Mouse (Mus musculus) CH12.LX (cell line): ENCODE measurements around the gene Cish. TPM values are rescaled to one million over a fixed set of nuclear protein-coding genes. Genes with fewer than 3 reads are reported as not detected.

ENCODE experiments used
- DNase-seq: peaks from one replicate; pipeline ENCODE4 v3.0.0-alpha.2; 2013; ENCODE audit errors: extremely low read depth
- H3K27ac ChIP-seq: 2 replicates; pipeline ENCODE4 v1.5.1; 2012; ENCODE audit warnings: low read depth, mild to moderate bottlenecking, control low read depth, moderate library complexity; ENCODE audit not compliant: insufficient read depth
- H3K27me3 ChIP-seq: replicated peaks from 2 replicates; pipeline ENCODE3; 2012; ENCODE audit warnings: inconsistent platforms
- H3K36me3 ChIP-seq, 2 experiments: replicated peaks in 1 of 2; 2 replicates each; pipeline versions ENCODE3 to v1.6.1; 2012; ENCODE audit warnings: inconsistent platforms in 1 of 2, low read length in 1 of 2, mild to moderate bottlenecking in 1 of 2, mixed read lengths in 1 of 2, moderate library complexity in 1 of 2; ENCODE audit not compliant: control insufficient read depth in 1 of 2, insufficient read depth in 1 of 2
- H3K4me1 ChIP-seq, 2 experiments: 2 replicates each; pipeline ENCODE4 v1.6.1; 2012; ENCODE audit warnings: inconsistent platforms in 1 of 2, moderate library complexity in 1 of 2; ENCODE audit not compliant: insufficient read depth in 2 of 2, control insufficient read depth in 1 of 2
- H3K4me2 ChIP-seq: 2 replicates; pipeline ENCODE4 v1.6.1; 2012; ENCODE audit warnings: low read depth, mild to moderate bottlenecking, control low read depth; ENCODE audit not compliant: poor library complexity, insufficient read depth, severe bottlenecking
- H3K4me3 ChIP-seq, 3 experiments: fragments of 150-350 bp in 1 of 3; sonication (generic) in 1 of 3; replicated peaks in 1 of 3; 2 replicates each; pipeline versions ENCODE3 to v1.5.1; 2011 to 2012; ENCODE audit warnings: low read depth in 2 of 3, low read length in 2 of 3, mild to moderate bottlenecking in 2 of 3, moderate library complexity in 2 of 3, control low read depth in 1 of 3, improper control_type of control experiment in 1 of 3, inconsistent platforms in 1 of 3, mixed read lengths in 1 of 3; ENCODE audit not compliant: poor library complexity in 1 of 3
- H3K79me2 ChIP-seq: replicated peaks from 2 replicates; pipeline ENCODE4 v1.6.1; 2012; ENCODE audit warnings: mild to moderate bottlenecking, moderate library complexity; ENCODE audit not compliant: control insufficient read depth, poor library complexity, insufficient read depth, severe bottlenecking; ENCODE audit errors: extremely low read depth
- H3K9ac ChIP-seq: 2 replicates; pipeline ENCODE4 v1.6.1; 2012; ENCODE audit warnings: low read depth, mild to moderate bottlenecking, control low read depth, moderate library complexity; ENCODE audit not compliant: insufficient read depth
- H3K9me3 ChIP-seq: replicated peaks from 2 replicates; pipeline ENCODE3; 2012; ENCODE audit warnings: low read length, inconsistent platforms, mixed read lengths
- BHLHE40 ChIP-seq: IDR thresholded peaks from 2 replicates; pipeline ENCODE4 v1.6.1; 2011; ENCODE audit warnings: mild to moderate bottlenecking, low read depth, low read length, improper control_type of control experiment
- CHD1 ChIP-seq: IDR thresholded peaks from 2 replicates; pipeline ENCODE4 v1.6.1; 2012; ENCODE audit warnings: low read depth, low read length, improper control_type of control experiment, inconsistent platforms
- E2F4 ChIP-seq: IDR thresholded peaks from 2 replicates; pipeline ENCODE4 v1.6.1; 2011; ENCODE audit warnings: low read depth, low read length, improper control_type of control experiment; ENCODE audit not compliant: insufficient replicate concordance
- ELF1 ChIP-seq: IDR thresholded peaks from 2 replicates; pipeline ENCODE4 v1.6.1; 2014; ENCODE audit warnings: low read depth, mild to moderate bottlenecking, inconsistent platforms, low read length, improper control_type of control experiment
- HCFC1 ChIP-seq: IDR thresholded peaks from 2 replicates; pipeline ENCODE4 v1.6.1; 2012; ENCODE audit warnings: low read depth, mild to moderate bottlenecking, inconsistent platforms, low read length, improper control_type of control experiment
- JUN ChIP-seq: IDR thresholded peaks from 2 replicates; pipeline ENCODE4 v1.6.1; 2011; ENCODE audit warnings: low read depth, mild to moderate bottlenecking, low read length, improper control_type of control experiment, moderate library complexity; ENCODE audit not compliant: insufficient read depth
- KAT2A ChIP-seq: IDR thresholded peaks from 2 replicates; pipeline ENCODE4 v1.6.1; 2012; ENCODE audit warnings: low read length, improper control_type of control experiment, inconsistent platforms; ENCODE audit not compliant: insufficient replicate concordance
- MAFK ChIP-seq: IDR thresholded peaks from 2 replicates; pipeline ENCODE4 v1.6.1; 2011; ENCODE audit warnings: low read length, improper control_type of control experiment; ENCODE audit not compliant: insufficient replicate concordance
- MAZ ChIP-seq: IDR thresholded peaks from 2 replicates; pipeline ENCODE4 v1.6.1; 2012; ENCODE audit warnings: low read depth, mild to moderate bottlenecking, inconsistent platforms, low read length, improper control_type of control experiment, moderate library complexity
- MEF2A ChIP-seq: IDR thresholded peaks from 2 replicates; pipeline ENCODE4 v1.6.1; 2014; ENCODE audit warnings: low read depth, mild to moderate bottlenecking, inconsistent platforms, low read length, improper control_type of control experiment, borderline replicate concordance
- MXI1 ChIP-seq: IDR thresholded peaks from 2 replicates; pipeline ENCODE4 v1.6.1; 2011; ENCODE audit warnings: mild to moderate bottlenecking, low read depth, low read length, improper control_type of control experiment
- MYC ChIP-seq: IDR thresholded peaks from 2 replicates; pipeline ENCODE4 v1.6.1; 2011; ENCODE audit warnings: low read depth, mild to moderate bottlenecking, improper control_type of control experiment, low read length
- NELFE ChIP-seq: IDR thresholded peaks from 2 replicates; pipeline ENCODE4 v1.6.1; 2011; ENCODE audit warnings: low read depth, low read length, improper control_type of control experiment
- NRF1 ChIP-seq: IDR thresholded peaks from 2 replicates; pipeline ENCODE4 v1.6.1; 2014; ENCODE audit warnings: low read depth, mild to moderate bottlenecking, inconsistent platforms, low read length, improper control_type of control experiment, moderate library complexity
- RAD21 ChIP-seq: IDR thresholded peaks from 2 replicates; pipeline ENCODE4 v1.6.1; 2011; ENCODE audit warnings: low read depth, mild to moderate bottlenecking, low read length, improper control_type of control experiment, moderate library complexity
- RCOR1 ChIP-seq: conservative IDR thresholded peaks from 2 replicates; pipeline ENCODE4 v1.6.1; 2012; ENCODE audit warnings: low read depth, mild to moderate bottlenecking, inconsistent platforms, low read length, improper control_type of control experiment
- SIN3A ChIP-seq: IDR thresholded peaks from 2 replicates; pipeline ENCODE4 v1.6.1; 2012; ENCODE audit warnings: low read length, improper control_type of control experiment, inconsistent platforms
- SMC3 ChIP-seq: IDR thresholded peaks from 2 replicates; pipeline ENCODE4 v1.6.1; 2011; ENCODE audit warnings: low read depth, low read length, improper control_type of control experiment
- UBTF ChIP-seq: IDR thresholded peaks from 2 replicates; pipeline ENCODE4 v1.6.1; 2012; ENCODE audit warnings: low read depth, mild to moderate bottlenecking, inconsistent platforms, low read length, improper control_type of control experiment, moderate library complexity
- USF1 ChIP-seq: IDR thresholded peaks from 2 replicates; pipeline ENCODE4 v1.6.1; 2014; ENCODE audit warnings: low read depth, mild to moderate bottlenecking, inconsistent platforms, low read length, improper control_type of control experiment
- ZC3H11A ChIP-seq: IDR thresholded peaks from 2 replicates; pipeline ENCODE4 v1.6.1; 2012; ENCODE audit warnings: low read depth, mild to moderate bottlenecking, inconsistent platforms, low read length, improper control_type of control experiment
- ZKSCAN1 ChIP-seq: IDR thresholded peaks from 2 replicates; pipeline ENCODE4 v1.6.1; 2012; ENCODE audit warnings: low read depth, inconsistent platforms, low read length, improper control_type of control experiment, borderline replicate concordance
- dilution Hi-C: fragments of 300-500 bp; cut with MboI; formaldehyde crosslinking; loops from 2 replicates; pipeline ENCODE4 v1.14.3; 2020; ENCODE audit warnings: low sequenced_read_pairs; ENCODE audit not compliant: extremely low pct_unique_long_range_greater_than_20kb, extremely low pct_ligation_motif_present
- in situ Hi-C: fragments of 300-500 bp; cut with MboI; formaldehyde crosslinking; loops from 3 replicates; pipeline ENCODE4 v1.14.3; 2019; ENCODE audit warnings: low sequenced_read_pairs, low pct_ligation_motif_present, low pct_unique_long_range_greater_than_20kb, mixed read lengths
- polyA plus RNA-seq: library from polyadenylated mRNA; unstranded; fragments of >175 nt; gene quantifications from 2 replicates; pipeline ENCODE4 v1.2.1, GENCODE M21; 2012; ENCODE audit warnings: low read depth; ENCODE audit not compliant: insufficient read length
- total RNA-seq, 2 experiments: library from RNA; depleted of rRNA; stranded (reverse); fragments of 300-350 nt in 1 of 2; fragments of >200 nt in 1 of 2; gene quantifications; 2 replicates each; pipeline ENCODE4 v1.2.3; 2012 to 2014

The Cish gene
- total and polyA plus RNA-seq, 3 experiments: 0.43 to 4.6 (median 3.5) TPM

DNA sequence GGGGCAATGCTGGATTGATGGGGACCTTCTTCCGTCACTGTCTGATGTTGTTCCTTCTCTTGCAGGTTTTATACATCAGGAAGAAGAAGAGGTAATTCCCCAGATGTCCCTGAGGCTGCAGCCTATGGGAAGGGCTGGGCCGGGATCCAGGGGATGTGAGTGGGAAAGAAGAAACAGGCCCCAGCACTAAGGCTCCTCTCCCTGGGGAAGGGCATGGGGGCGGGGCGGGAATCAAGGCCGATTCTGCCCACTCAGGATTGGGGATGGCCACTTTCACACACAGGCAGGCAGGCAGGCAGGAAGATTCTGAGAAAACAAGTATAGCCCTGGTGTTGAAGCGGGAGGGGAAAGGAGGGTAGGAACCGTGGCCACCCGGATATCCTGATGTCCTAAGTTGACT, 50.3 kb downstream of the Cish start:
- in situ Hi-C loops: no loop called here
- Histone ChIP-seq H3K79me2 (no peaks in the 10 kb centered on the region), H3K27ac (no peak overlapping the region), H3K9ac (no peak overlapping the region), H3K4me1 (peaks cover 1 to 4% of the 10 kb centered on the region in 2 experiments), H3K4me2 (no peak overlapping the region), H3K4me3 (no peak overlapping the region), H3K9me3 (no peaks in the 10 kb centered on the region), H3K27me3 (peaks cover 91% of the 10 kb centered on the region), H3K36me3 (no peaks in the 10 kb centered on the region)
- TF ChIP-seq MYC (no peak), ZKSCAN1 (no peak), KAT2A (no peak), CHD1 (no peak), ZC3H11A (no peak), MAFK (no peak), E2F4 (no peak), HCFC1 (no peak), RCOR1 (no peak), BHLHE40 (no peak), SMC3 (no peak), JUN (no peak), NRF1 (no peak), USF1 (no peak), SIN3A (no peak), MAZ (no peak)
- no peak for DNase-seq
- dilution Hi-C loops: no loop called here

DNA sequence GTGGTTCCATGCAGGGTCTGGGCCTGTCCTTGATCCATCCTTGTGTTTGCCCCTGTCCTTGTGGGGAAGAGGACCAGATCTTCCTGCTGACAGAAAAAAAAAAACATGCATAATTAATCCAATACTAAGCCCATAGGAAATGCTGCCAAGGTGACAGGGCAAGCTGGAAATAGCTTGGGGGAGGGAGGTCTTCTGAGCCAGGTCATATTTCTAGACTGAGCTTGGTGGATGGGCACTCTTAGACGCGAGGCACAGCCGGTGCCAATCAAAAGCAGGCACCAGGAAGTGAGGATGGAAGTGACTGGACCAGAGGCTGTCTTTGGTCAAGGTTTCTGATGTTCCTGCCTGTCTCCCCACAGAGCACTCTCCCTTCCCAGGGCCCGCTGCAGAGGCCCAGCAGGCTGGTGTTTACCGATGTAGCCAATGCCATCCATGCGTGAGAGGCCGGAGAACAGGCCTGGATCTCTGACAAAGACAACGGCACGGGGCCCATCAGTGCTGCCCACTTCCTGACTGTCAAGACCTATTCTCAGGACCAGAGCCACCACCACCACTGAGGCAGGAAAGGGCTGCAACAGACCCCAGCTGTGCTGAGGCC, 51.9 kb downstream of the Cish start:
- no peak overlapping the region for H3K4me3 ChIP-seq
- dilution Hi-C loops (no loop called here), in situ Hi-C loops (no loop called here)
- TF ChIP-seq MYC (no peak), HCFC1 (no peak), NRF1 (no peak), ZC3H11A (no peak), MXI1 (no peak), MEF2A (no peak), NELFE (no peak), ELF1 (no peak), UBTF (no peak), RAD21 (no peak), RCOR1 (no peak)
- no peak for DNase-seq
- H3K9ac ChIP-seq: no peak overlapping the region
- no peaks in the 10 kb centered on the region for H3K9me3 ChIP-seq
- H3K27me3 ChIP-seq: peaks cover 90% of the 10 kb centered on the region
- H3K4me2 ChIP-seq: no peak overlapping the region
- H3K27ac ChIP-seq: no peak overlapping the region
- H3K4me1 ChIP-seq: no peaks in the 10 kb centered on the region
- H3K36me3 ChIP-seq: no peaks in the 10 kb centered on the region
- no peaks in the 10 kb centered on the region for H3K79me2 ChIP-seq
